Mouse (Mus musculus) thymus, adult 2 months (tissue): ENCODE measurements at regions not wholly inside any gene's neighbourhood (a gene's known extent, or its start where the extent isn't known, plus 50 kb on each side); places are given as distances from the start of the nearest gene placed in this dataset.

ENCODE experiments used
- CTCF ChIP-seq: fragments of 200-500 bp; IDR thresholded peaks from 2 replicates; pipeline ENCODE4 v1.5.1; 2012; ENCODE audit warnings: mild to moderate bottlenecking, control low read depth, low read length, moderate library complexity, borderline replicate concordance; ENCODE audit not compliant: control insufficient read depth, poor library complexity, insufficient read depth; ENCODE audit errors: extremely low read depth
- POLR2A ChIP-seq: fragments of 200-500 bp; IDR thresholded peaks from 2 replicates; pipeline ENCODE4 v1.6.1; 2012; ENCODE audit warnings: mild to moderate bottlenecking, low read length, control low read depth, moderate library complexity; ENCODE audit not compliant: control insufficient read depth, poor library complexity, insufficient read depth; ENCODE audit errors: extremely low read depth

- TF ChIP-seq CTCF (no peak), POLR2A (no peak)
Measured at GRCm38 (mm10) chr12:15918291-15918690, 101.6 kb upstream of the Trib2 start.
